Mouse (Mus musculus) C2C12 (cell line): Measurements from ENCODE around the gene Ccr5. TPM values are rescaled to one million over a fixed set of nuclear protein-coding genes. Genes with fewer than 3 reads are reported as not detected.

Source experiments
- H3K27me3 ChIP-seq: one replicate; pipeline ENCODE4 v1.6.1; 2011; ENCODE audit not compliant: control insufficient read depth, insufficient read depth, insufficient read length
- H3K36me3 ChIP-seq: one replicate; pipeline ENCODE4 v1.6.1; 2011; ENCODE audit not compliant: control insufficient read depth, insufficient read depth
- H3K4me3 ChIP-seq: one replicate; pipeline ENCODE4 v1.5.1; 2011; ENCODE audit warnings: mild to moderate bottlenecking, control low read depth; ENCODE audit not compliant: poor library complexity, insufficient read depth, severe bottlenecking
- H3K79me2 ChIP-seq: one replicate; pipeline ENCODE4 v1.6.1; 2011; ENCODE audit not compliant: control insufficient read depth, insufficient read depth
- H3K79me3 ChIP-seq: one replicate; pipeline ENCODE4 v1.6.1; 2011; ENCODE audit warnings: low read depth, control low read depth
- H3ac ChIP-seq: one replicate; pipeline ENCODE3; 2011; ENCODE audit warnings: low read depth; ENCODE audit not compliant: control insufficient read depth, insufficient read length
- CEBPB ChIP-seq: IDR thresholded peaks from one replicate; pipeline ENCODE4 v1.6.1; 2011; ENCODE audit warnings: low read depth, mild to moderate bottlenecking, control low read depth, moderate library complexity
- CTCF ChIP-seq: IDR thresholded peaks from one replicate; pipeline ENCODE4 v1.5.1; 2011; ENCODE audit not compliant: control insufficient read depth, insufficient read depth, insufficient read length
- FOSL1 ChIP-seq: IDR thresholded peaks from one replicate; pipeline ENCODE4 v1.8.0; 2011; ENCODE audit warnings: mild to moderate bottlenecking, low read length; ENCODE audit not compliant: poor library complexity, insufficient read depth, severe bottlenecking
- MAX ChIP-seq: IDR thresholded peaks from one replicate; pipeline ENCODE4 v1.6.1; 2011; ENCODE audit warnings: mild to moderate bottlenecking, control low read depth
- MYOD1 ChIP-seq: IDR thresholded peaks from one replicate; pipeline ENCODE4 v1.6.1; 2011; ENCODE audit warnings: low read depth; ENCODE audit not compliant: control insufficient read depth, insufficient read length
- MYOG ChIP-seq: IDR thresholded peaks from one replicate; pipeline ENCODE4 v1.6.1; 2011; ENCODE audit not compliant: control insufficient read depth, insufficient read length; ENCODE audit errors: extremely low read depth
- USF1 ChIP-seq: IDR thresholded peaks from one replicate; pipeline ENCODE4 v1.6.1; 2011; ENCODE audit warnings: low read depth, mild to moderate bottlenecking, control low read depth, moderate library complexity
- polyA plus RNA-seq: library from polyadenylated mRNA; unstranded; fragments of >200 nt; fragmentation: generic; extraction: Trizol; gene quantifications from one replicate; pipeline ENCODE4 v1.2.1, GENCODE M21; 2012; ENCODE audit warnings: missing spikeins

Ccr5 gene
- polyA plus RNA-seq, 1 experiment: not detected

GRCm38 (mm10) chr9:124101723-124102122, 19.6 kb upstream of the Ccr5 start, which contains the start of gene Ccr2:
Gene Ccr2, plus strand, starts transcription at chr9:124101950.
- Histone ChIP-seq H3K79me3 (no peaks in the 10 kb centered on the region), H3K4me3 (no peak within 1 kb of the TSS), H3ac (no peak within 1 kb of the TSS), H3K79me2 (no peaks in the 10 kb centered on the region), H3K27me3 (no peaks in the 10 kb centered on the region), H3K36me3 (no peaks in the 10 kb centered on the region)
- TF ChIP-seq MAX: no peak
- no peak for TF ChIP-seq CTCF
- TF ChIP-seq CEBPB: no peak
- no peak for TF ChIP-seq MYOD1
- TF ChIP-seq USF1: no peak
- TF ChIP-seq MYOG: no peak
- TF ChIP-seq FOSL1: no peak

DNA sequence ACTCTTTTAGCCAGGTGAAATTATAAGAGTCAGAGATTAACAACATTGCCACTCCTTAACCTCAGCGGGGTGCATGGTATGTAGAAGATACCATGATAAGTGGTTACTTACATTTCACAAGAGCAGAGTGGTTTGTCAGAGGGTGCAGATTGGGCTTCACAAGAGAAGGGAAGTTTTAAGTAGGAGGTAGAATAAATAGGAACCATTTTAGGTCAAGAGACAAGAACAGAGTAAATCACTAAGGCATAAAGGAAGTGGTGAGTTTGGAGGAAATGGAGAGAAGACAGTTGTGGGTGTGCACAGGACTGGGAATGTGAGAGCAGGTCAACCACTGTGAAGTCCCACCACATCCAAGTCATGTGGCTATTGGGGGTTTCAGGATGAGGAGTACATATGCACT, 18.1 kb upstream of the Ccr5 start:
- Histone ChIP-seq H3ac (no peak overlapping the region), H3K27me3 (no peaks in the 10 kb centered on the region), H3K79me2 (no peaks in the 10 kb centered on the region), H3K36me3 (no peaks in the 10 kb centered on the region), H3K4me3 (no peak overlapping the region), H3K79me3 (no peaks in the 10 kb centered on the region)
- TF ChIP-seq CTCF (no peak), MAX (no peak), FOSL1 (no peak), USF1 (no peak), CEBPB (no peak), MYOG (no peak), MYOD1 (no peak)

- H3K36me3 ChIP-seq: no peaks in the 10 kb centered on the region
- H3K4me3 ChIP-seq: no peak overlapping the region
- no peaks in the 10 kb centered on the region for H3K27me3 ChIP-seq
- H3K79me2 ChIP-seq: no peaks in the 10 kb centered on the region
- H3K79me3 ChIP-seq: no peaks in the 10 kb centered on the region
- H3ac ChIP-seq: no peak overlapping the region
- TF ChIP-seq MYOG (no peak), CTCF (no peak), CEBPB (no peak), USF1 (no peak), MYOD1 (no peak), FOSL1 (no peak), MAX (no peak)
Observed at GRCm38 (mm10) chr9:124105196-124105595, 16.1 kb upstream of the Ccr5 start.

- no peaks in the 10 kb centered on the region for H3K36me3 ChIP-seq
- H3K4me3 ChIP-seq: no peak overlapping the region
- no peaks in the 10 kb centered on the region for H3K27me3 ChIP-seq
- no peaks in the 10 kb centered on the region for H3K79me3 ChIP-seq
- TF ChIP-seq CTCF: no peak
- no peak for TF ChIP-seq CEBPB
- TF ChIP-seq USF1: no peak
- no peak for TF ChIP-seq MYOG
- TF ChIP-seq MYOD1: no peak
- no peak for TF ChIP-seq FOSL1
- no peak for TF ChIP-seq MAX
- no peaks in the 10 kb centered on the region for H3K79me2 ChIP-seq
- H3ac ChIP-seq: no peak overlapping the region
Observed at GRCm38 (mm10) chr9:124107232-124107631, 14.1 kb upstream of the Ccr5 start.

DNA sequence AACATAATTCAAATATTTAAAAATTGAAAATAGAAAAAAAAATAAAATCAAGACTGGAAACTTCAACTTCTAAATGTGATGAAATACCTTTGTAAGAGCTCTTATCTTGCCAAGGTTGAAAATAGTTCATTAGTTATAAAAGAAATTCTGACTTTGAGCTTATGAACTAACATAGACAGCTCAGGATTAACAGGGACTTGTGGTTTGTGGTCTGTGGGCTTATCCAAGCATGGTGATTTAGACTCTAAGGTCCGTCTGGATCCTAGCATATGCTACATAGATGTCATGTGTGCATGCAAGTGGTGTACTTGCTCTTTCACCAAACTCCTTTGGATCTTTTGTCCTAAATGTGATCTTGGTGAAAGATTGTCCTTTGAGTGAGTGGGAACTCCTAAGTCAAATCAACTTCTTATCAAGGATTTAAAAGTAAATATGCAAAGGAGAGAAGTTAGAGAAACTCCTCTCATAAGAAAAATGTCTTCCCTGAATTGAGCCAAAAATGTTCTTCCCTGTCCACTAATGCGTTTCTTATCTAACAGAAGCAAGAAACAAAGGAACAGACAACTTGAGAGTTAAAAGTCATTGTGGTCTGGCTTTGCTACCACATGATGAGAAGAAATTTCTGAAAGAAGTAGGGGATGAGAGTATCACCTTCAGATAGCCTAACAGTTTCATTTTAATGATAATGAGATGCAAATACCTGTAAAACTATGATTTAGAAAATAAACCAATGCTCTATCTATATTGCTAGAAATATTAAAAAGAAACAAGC, 12.8 kb upstream of the Ccr5 start:
- Histone ChIP-seq H3K27me3 (no peaks in the 10 kb centered on the region), H3ac (no peak overlapping the region), H3K4me3 (no peak overlapping the region), H3K36me3 (no peaks in the 10 kb centered on the region), H3K79me3 (no peaks in the 10 kb centered on the region), H3K79me2 (no peaks in the 10 kb centered on the region)
- TF ChIP-seq CTCF (no peak), MYOD1 (no peak), FOSL1 (no peak), MAX (no peak), CEBPB (no peak), MYOG (no peak), USF1 (no peak)

DNA sequence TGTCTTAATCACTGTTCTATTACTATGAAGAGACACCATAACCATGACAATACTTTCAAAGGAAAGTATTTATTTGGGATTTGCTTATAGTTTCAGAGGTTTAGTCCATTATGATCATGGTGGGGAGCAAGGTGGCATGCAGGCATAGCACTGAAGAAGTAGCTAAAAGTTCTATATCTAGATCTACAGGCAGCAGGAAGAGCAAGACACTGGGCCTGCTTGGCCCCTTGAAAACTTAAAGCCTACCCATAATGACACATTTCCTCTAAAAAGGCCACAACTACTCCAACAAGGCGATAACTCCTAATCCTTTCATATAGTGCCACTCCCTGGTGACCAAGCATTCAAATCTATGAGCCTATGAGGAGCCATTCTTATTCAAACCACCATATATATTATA, 9.3 kb upstream of the Ccr5 start:
- no peak overlapping the region for H3ac ChIP-seq
- H3K36me3 ChIP-seq: no peaks in the 10 kb centered on the region
- no peaks in the 10 kb centered on the region for H3K27me3 ChIP-seq
- no peak overlapping the region for H3K4me3 ChIP-seq
- H3K79me2 ChIP-seq: no peaks in the 10 kb centered on the region
- TF ChIP-seq CTCF (no peak), MYOG (no peak), USF1 (no peak), MYOD1 (no peak), MAX (no peak), FOSL1 (no peak), CEBPB (no peak)
- no peaks in the 10 kb centered on the region for H3K79me3 ChIP-seq
